Mouse (Mus musculus) right cerebral cortex, adult 18-20 months (tissue): ENCODE measurements around the gene Ppfibp2.

ENCODE experiments used
- DNase-seq: peaks from one replicate; pipeline ENCODE4 v3.0.0; 2022; ENCODE audit warnings: mixed read lengths

Gene Ppfibp2

DNA sequence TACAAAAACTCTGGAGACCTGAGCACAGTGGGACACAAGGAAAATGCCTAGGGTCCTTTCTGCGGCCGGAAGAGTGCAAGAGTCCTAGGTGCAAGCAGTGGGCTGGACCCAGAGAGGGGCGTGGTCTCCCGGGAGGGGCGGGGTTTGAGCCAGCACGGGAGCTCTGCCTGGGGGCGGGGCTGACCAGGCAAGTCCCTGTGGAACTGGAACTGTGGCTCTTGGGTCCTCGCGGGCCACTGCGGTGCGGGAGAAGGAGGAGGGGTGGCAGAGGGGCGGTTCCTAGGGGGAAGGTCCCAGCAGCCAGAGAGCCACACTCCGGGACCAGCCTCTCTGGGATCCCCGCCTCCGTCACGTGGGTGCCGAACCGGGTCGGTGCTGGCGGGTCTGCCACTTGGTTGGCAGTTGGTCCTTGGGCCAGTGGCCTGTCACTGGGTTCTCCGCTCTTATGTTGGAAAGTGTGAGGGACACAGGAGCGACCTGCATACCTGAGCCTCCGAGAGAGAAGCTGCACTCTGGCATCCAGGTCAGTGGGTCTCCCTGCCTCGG is at the start of gene Ppfibp2:
Ppfibp2 (plus strand) TSS at position 351 of the 546 bp plus-strand sequence.
- DNase-seq, result peak; percentile 88

DNA sequence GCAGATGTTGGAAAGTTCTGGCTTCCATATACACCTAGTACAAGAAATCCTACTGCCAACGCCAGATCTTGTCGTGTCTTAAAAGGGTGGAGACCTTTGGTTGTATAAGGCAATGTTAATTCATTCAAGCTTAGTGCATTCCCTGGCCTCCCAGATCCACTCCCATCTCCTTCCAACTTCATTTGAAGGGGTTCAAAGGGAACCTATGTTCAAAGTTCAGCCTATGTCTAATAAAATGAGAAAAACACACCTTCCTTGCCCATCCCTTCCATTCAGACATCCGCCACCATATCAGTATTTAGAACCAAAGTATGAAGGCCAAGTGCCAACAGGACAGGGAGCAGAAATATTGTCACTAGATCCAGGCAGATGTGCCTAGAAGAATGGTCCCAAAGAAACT is 47.1 kb upstream of the Ppfibp2 start:
- DNase-seq, result no peak

- no peak for DNase-seq
These were observed 41.5 kb upstream of the Ppfibp2 start for GRCm38 (mm10) chr7:107553461-107553860.

- no peak for DNase-seq
These were observed 39.1 kb upstream of the Ppfibp2 start for GRCm38 (mm10) chr7:107555906-107556305.

DNA sequence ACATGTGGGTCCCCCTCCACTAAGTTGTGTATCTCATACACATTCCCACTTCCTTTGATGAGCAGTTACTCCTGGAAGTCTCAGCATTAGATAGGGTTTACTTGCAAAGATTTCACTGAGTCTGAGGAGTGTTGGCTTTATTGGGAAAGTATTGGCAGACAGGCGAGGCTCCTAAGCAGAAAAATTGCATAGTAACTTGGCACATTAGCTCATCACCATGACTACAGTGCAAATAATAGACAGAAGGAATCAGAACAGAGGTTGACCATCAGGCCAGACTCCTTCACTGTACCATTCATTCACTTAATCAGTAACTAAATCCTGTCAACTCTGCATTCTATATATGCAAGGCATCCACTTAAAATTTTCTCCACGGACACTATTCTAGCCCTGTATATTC is 34.3 kb upstream of the Ppfibp2 start:
- DNase-seq, result no peak

DNA sequence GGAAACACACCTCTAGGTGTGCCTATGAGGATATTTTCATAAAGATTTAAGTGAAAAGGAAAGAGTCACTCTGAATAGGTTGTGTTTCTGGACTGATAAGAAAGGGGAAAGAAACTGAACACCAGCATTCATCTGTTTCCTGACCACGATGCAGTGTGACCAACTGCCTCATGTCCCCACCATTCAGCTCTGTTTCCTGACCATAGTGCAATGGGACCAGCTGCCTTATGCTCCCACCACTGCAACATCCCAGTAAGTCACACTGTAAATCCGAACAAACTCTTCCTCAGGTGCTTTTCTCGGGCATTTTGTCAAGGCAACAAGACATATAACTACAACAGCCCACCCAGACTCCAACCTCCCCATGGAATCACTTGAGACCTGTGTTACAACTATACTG is 33.4 kb upstream of the Ppfibp2 start:
- no peak for DNase-seq

DNA sequence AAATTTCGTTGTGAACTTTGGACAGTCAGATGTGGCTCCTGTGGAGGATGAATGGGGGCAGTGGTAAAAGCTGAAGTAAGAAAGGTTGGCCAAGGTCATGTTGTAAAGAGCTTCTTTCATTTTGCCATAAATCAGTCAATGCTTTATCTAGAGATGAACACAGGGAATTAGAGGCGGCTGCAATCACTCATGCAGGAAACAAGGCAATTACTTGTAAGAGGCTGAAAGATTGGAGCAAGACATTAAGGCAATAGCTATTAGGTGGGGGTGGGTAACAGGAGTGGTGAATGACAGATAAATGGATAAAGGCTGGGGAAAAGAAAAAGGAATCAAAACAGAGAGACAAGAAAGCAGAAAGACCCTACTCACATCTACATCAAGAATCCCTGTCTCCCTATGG is 31.3 kb upstream of the Ppfibp2 start:
- DNase-seq, result no peak

GRCm38 (mm10) chr7:107567261-107567671 is 27.7 kb upstream of the Ppfibp2 start, which contains the start of gene Olfml1:
TSS of gene Olfml1 (plus strand) at chr7:107567446.
- DNase-seq, result peak; percentile 3

DNA sequence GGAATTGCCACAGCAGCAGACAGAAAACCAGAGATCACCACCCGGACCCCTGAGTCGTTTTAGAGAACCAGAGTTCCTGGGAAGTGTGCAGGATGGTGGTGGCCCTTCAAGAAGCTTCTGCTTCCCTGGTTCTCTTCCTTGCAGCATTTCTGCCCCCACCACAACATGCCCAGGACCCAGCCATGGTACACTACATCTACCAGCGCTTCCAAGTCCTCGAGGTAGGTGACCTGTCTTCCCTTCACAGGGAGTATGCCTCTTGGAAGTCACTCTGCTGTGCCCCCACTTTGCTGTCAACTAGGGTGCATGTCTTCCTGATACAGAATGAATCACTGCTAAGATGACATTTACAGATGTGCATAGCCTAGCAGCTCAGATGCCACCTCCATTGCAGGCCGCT is 27.3 kb upstream of the Ppfibp2 start:
- no peak for DNase-seq

GRCm38 (mm10) chr7:107568971-107569370 is 26.0 kb upstream of the Ppfibp2 start:
- no peak for DNase-seq

GRCm38 (mm10) chr7:107573856-107574255 is 21.2 kb upstream of the Ppfibp2 start:
- DNase-seq, result no peak

DNA sequence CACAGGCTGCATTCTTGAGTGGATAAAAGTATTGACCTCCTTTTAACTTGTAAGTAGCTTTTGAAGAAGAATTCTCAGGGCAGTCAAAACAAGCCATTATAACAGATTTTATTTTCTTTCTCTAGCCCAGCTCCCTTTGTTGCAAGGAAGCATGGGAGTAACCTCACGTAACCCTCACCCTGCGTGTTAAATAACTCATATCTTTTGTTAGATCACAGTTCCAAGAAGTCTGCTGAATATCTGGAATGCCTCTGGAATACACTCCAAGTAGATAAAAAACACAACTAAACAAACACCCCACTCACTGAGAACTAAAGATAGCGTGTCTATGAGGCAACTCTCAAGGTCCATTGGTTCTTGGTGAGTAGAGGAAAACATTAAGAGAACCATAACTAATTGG is 20.7 kb upstream of the Ppfibp2 start:
- DNase-seq, result no peak

GRCm38 (mm10) chr7:107592641-107593040 is 2.4 kb upstream of the Ppfibp2 start:
- peak; percentile 24 for DNase-seq

- DNase-seq, result no peak
These were observed 1.1 kb upstream of the Ppfibp2 start for GRCm38 (mm10) chr7:107593904-107594303.

DNA sequence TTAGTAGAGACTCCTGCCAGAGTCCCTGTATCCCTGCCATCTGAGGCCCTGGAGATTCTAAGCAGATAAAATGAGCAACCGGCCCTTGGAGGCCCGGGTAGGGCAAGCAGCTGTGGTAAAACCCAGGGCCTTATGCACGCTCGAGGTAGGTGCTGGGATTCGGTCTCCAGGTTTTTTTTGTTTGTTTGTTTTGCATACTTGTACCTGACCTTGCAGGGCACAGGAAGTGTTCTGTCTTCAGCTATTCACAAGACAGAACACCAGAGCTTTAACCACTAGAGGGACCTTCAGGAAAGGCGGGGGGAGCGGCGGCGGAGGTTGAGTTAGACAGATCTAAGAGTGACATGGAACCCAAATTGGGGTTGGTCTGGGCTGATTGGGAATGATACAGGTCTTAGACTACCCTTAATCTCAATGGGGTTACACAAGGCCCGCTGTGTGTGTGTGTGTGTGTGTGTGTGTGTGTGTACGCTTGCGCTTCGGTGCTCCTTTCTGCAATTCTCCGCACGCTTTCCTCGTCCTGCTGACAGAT is 616 bp upstream of the Ppfibp2 start:
- peak; percentile 32 for DNase-seq

DNA sequence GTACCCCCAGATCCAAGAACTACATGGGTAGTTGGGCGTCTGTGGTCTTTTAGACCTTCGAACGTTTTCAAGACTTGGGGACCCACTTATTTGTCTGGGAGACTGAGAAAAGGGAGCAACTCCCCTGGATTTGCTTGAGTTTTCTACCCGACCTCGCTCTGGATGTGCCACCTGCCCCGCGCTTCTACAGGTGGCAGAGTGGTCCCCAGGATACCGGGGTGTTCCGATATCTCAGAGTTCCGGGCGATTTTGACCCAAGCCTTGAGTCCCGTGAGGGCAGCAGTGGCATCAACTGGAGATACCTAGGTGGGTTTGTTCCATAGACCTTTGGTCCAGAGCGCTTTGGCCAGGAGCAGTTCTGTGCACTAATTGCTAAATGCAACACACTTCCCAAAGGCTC is 419 bp downstream of the Ppfibp2 start:
- no peak for DNase-seq

DNA sequence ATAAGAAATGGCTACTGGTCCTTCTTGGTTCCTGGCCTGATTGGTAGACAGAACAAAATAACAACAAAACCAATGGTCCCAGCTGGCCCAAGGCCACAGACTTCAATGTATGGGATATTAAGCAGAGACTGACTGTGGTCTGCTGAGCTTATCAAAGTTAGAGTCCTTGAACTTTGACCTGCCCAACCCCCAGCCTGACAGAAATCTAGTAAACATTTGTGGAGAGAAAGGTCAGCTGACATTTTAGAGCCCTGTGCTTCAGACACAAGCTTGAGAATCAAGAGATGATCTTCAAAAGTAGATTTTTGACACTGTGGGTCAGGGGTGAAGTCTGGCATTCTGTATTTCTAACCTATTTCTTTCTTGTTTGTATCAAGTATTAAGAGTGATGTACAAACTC is 1.7 kb downstream of the Ppfibp2 start:
- DNase-seq, result no peak

DNA sequence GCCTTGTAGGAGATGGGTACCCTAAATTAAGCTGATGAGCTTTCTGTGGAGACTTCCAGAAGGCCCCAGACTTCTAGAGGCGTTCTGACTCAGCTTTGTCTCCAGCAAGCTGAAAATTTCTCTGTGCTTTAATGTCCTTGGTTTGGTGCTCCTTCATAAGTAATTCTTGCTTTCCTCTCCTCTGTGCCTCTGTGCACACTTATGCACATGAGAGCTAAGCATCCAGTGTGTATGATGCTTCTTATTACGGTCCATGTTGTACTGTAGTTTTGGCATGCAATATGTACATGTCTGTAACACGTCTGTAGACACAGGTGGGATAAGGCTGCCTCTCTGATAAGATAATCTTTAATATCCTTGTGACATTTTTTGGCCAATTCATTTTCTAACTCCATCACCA is 2.9 kb downstream of the Ppfibp2 start:
- DNase-seq, result no peak

DNA sequence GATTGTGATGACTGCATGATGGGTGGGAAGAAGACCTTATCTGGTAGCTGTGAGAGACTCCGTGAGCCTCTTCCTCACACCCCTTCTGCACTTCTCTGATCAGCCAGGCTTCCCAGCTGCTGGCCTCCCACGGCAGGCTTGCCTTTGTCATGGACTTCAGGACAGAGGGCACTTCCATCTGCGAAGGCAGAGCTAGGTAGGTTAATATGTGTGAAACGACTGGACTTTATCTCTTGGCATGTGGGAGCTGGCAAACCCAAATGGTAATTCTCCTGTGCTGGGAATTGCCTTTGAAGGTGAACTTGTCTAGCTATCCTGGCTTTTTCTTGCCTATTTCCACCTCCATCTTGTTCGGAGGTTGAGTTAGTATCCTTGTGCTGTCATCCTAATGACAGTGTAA is 5.6 kb downstream of the Ppfibp2 start:
- no peak for DNase-seq

- DNase-seq, result no peak
These were observed 7.5 kb downstream of the Ppfibp2 start for GRCm38 (mm10) chr7:107602505-107602904.

GRCm38 (mm10) chr7:107602913-107603312 is 7.9 kb downstream of the Ppfibp2 start:
- no peak for DNase-seq

DNA sequence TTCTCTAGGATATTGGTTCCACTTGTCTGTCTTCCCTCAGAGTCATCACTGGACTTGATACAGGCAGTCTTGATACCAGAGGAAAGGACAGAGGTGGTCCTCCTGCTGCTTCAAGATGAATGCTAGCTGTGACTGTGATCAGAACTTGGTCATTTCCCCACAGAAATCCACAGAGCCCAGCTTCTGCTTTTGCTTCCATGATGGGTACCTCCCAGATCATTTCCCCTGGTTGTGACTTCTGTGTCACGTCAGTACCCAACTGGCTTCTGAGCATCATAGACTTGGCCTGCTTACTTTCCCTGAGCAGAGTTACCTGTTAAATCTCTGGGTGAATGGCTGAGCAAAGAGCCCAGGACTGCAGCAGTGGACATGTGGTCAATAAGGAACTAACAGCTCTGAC is 12.8 kb downstream of the Ppfibp2 start:
- no peak for DNase-seq

DNA sequence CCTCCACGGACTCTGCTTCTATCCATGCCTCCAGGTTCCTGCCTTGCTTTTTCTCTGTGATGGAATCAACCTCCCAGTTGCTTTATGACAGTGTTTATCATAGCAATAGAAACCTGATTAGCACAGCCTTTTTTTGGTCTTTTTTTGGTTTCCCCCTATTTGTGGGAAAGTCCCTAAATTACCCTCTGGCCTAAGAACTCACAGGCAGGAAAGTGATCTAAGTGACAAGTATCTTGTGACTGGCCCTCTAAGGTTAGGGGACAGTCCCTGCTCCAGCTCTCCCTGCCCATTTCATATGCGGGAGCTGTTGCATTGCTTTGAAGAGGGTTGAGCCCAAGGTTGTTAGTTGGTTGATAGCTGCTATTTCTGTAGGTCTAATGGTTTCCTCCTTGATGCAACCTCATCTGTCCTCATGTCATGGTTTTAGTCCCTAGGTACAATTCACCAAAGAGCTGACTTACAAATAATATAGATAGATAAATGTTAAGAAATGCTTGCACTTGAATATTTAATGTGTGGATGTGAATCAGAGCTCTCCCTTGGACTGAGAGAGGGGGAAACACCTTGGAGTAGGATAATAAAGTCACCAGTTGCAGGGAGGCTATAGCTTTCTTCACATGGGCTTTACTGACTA is 14.7 kb downstream of the Ppfibp2 start:
- no peak for DNase-seq

- no peak for DNase-seq
These were observed 15.9 kb downstream of the Ppfibp2 start for GRCm38 (mm10) chr7:107610880-107611279.
